Mouse (Mus musculus): ENCODE measurements at regions not wholly inside any gene's neighbourhood (a gene's known extent, or its start where the extent isn't known, plus 50 kb on each side); places are given as distances from the start of the nearest gene placed in this dataset.

GRCm38 (mm10) chr13:86336471-86336870 is 289.8 kb upstream of the Cox7c start:
- TF ChIP-seq MAFK (IDR thresholded peaks at IDR 0.05; ENCODE audit: insufficient read depth, low read depth, low read length) (no peak), ZNF384 (IDR thresholded peaks at IDR 0.05; ENCODE audit: low read depth, low read length) (no peak)

All from ES-E14 (cell line).